In the genomic region with DNA sequence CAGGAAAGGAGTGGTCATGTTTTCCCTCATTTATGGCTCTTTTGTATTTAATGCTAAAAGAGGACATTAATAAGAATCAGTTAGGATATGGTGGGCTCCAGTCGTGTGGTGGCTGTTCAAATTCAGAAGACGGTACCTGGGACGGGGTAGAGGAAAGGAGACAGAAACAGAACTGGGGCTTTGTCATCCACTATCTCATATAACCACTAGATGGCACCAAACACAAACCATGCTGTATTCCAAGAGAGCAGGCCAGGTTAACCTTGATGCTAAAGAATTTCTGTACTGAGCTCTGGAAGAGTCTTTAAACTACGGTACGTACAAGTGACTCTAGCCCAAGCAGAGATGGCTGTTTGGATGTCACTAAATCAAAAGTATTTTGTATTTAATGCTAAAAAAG, we compare ENCODE assay signal across 9 mouse cellular contexts.
DNase-seq lines count a peak whose midpoint lies in the region; ATAC-seq and TF ChIP-seq lines count a peak whose summit lies in the region.
"Had no signal": no experiment of that assay in that cellular context is flagged by ENCODE, and none has a peak within 500 bp of the region (broad histone marks: within the 10 kb centered on the region; RNA-seq: fewer than 3 reads in every experiment).

No protein-coding gene starts in this region.

- H3K4me3 ChIP-seq in MEL (ENCODE audit: control insufficient read depth in 1 of 2, insufficient read depth in 1 of 2, low read depth in 2 of 2, low read length in 2 of 2), result no peak overlapping the region
- no peak overlapping the region for H3K4me3 ChIP-seq in liver, postnatal 0 days (ENCODE audit: low read depth, low read length)
- H3K4me3 ChIP-seq: embryonic facial prominence, embryonic 13.5 days had no signal

- no peaks in the 10 kb centered on the region for H3K79me2 ChIP-seq in MEL (ENCODE audit: control insufficient read depth, insufficient read depth, low read length, poor library complexity)

- peak; percentile 25 to 34 for DNase-seq in left cerebral cortex, adult 18-20 months (ENCODE audit: low spot score in 2 of 2)
- DNase-seq in left cerebral cortex, postnatal 36 days (ENCODE audit: low spot score in 2 of 2), result no peak
- DNase-seq in MEL (ENCODE audit: low read depth, low spot score), result peak; percentile 25
- DNase-seq in cerebellum, adult 9-11 months, result peak; percentile 7
- DNase-seq in liver, postnatal 0 days, result no peak
- DNase-seq in retina, postnatal 7 days (ENCODE audit: low read depth, low spot score), result peak; percentile 31
- no peak for DNase-seq in gastrocnemius, postnatal 36 days

- no peaks in the 10 kb centered on the region for H3K4me1 ChIP-seq in MEL (ENCODE audit: control insufficient read depth in 1 of 2, insufficient read depth in 2 of 2, low read length in 2 of 2)
- H3K4me1 ChIP-seq in liver, postnatal 0 days (ENCODE audit: insufficient read depth), result no peaks in the 10 kb centered on the region

- H3K27me3 ChIP-seq in MEL (ENCODE audit: control insufficient read depth in 1 of 2, insufficient read depth in 2 of 2, low read length in 2 of 2), result no peaks in the 10 kb centered on the region
- no peaks in the 10 kb centered on the region for H3K27me3 ChIP-seq in liver, postnatal 0 days (ENCODE audit: insufficient read depth, low read length)

- TF ChIP-seq CTCF in MEL (IDR thresholded peaks at IDR 0.05 in 2 of 3, conservative IDR thresholded peaks at IDR 0.05 in 1 of 3; ENCODE audit: control insufficient read depth in 1 of 3, insufficient read depth in 1 of 3, low read depth in 2 of 3, low read length in 3 of 3, poor library complexity in 1 of 3, severe bottlenecking in 1 of 3), result peak; percentile 20 to 52 (median 38); a peak in 5 of 6 replicates
- TF ChIP-seq CTCF in liver, postnatal 0 days (IDR thresholded peaks at IDR 0.05; ENCODE audit: low read depth), result peak; percentile 83

- intact Hi-C loops in left cerebral cortex, postnatal 36 days (cut with DNase I), result loop anchor here (1.0 to 5.0 kb wide), 2 partner anchors 155 to 280 kb away; a partner anchor contains a TSS
- intact Hi-C loops in gastrocnemius, postnatal 36 days (cut with DNase I), result loop anchor here (1.0 to 5.0 kb wide), 2 partner anchors 152 to 280 kb away; a partner anchor contains a TSS

- no peak overlapping the region for H3K9ac ChIP-seq in MEL (ENCODE audit: control insufficient read depth, low read depth, low read length, poor library complexity, severe bottlenecking)
- no peak overlapping the region for H3K9ac ChIP-seq in liver, postnatal 0 days (replicated peaks)
- H3K9ac ChIP-seq: embryonic facial prominence, embryonic 13.5 days had no signal

- H3K36me3 ChIP-seq in MEL (ENCODE audit: control insufficient read depth in 1 of 2, insufficient read depth in 2 of 2, low read length in 2 of 2), result no peaks in the 10 kb centered on the region
- no peaks in the 10 kb centered on the region for H3K36me3 ChIP-seq in liver, postnatal 0 days (replicated peaks; ENCODE audit: insufficient read depth, low read length)
- H3K36me3 ChIP-seq: embryonic facial prominence, embryonic 13.5 days had no signal

- peak; percentile 74 to 75; a peak in 3 of 4 replicates for ATAC-seq in hematopoietic stem cell, adult 5-6 weeks (replicated peaks in 1 of 2; ENCODE audit: insufficient read depth in 1 of 2, low FRiP score in 2 of 2, low TSS enrichment in 1 of 2, low read depth in 1 of 2, poor library complexity in 2 of 2, severe bottlenecking in 2 of 2)
- ATAC-seq in liver, postnatal 0 days, result no peak

- no peak for TF ChIP-seq POLR2A in MEL (IDR thresholded peaks at IDR 0.05; ENCODE audit: control insufficient read depth in 1 of 2, insufficient read depth in 1 of 2, low read depth in 1 of 2, low read length in 2 of 2, poor library complexity in 1 of 2)

- no peaks in the 10 kb centered on the region for H3K9me3 ChIP-seq in MEL (replicated peaks; ENCODE audit: insufficient read depth, low read length)
- no peaks in the 10 kb centered on the region for H3K9me3 ChIP-seq in liver, postnatal 0 days (ENCODE audit: low read length)
- H3K9me3 ChIP-seq: embryonic facial prominence, embryonic 13.5 days had no signal

- H3K27ac ChIP-seq in MEL (ENCODE audit: control insufficient read depth, low read depth, low read length), result no peak overlapping the region
- H3K27ac ChIP-seq in liver, postnatal 0 days (ENCODE audit: low read depth), result no peak overlapping the region
- H3K27ac ChIP-seq: embryonic facial prominence, embryonic 13.5 days had no signal

- H3K4me2 ChIP-seq in liver, postnatal 0 days (ENCODE audit: low read depth, low read length), result no peak overlapping the region
- H3K4me2 ChIP-seq: embryonic facial prominence, embryonic 13.5 days had no signal

- peak; percentile 46 for TF ChIP-seq RAD21 in MEL (IDR thresholded peaks at IDR 0.05; ENCODE audit: low read depth, low read length)

- 35% methylated on average over 5 of the region's 5 CpGs for WGBS in liver, postnatal 0 days (ENCODE audit: insufficient replicate concordance)

- no peak for TF ChIP-seq EP300 in MEL (IDR thresholded peaks at IDR 0.05; ENCODE audit: low read depth in 1 of 2, low read length in 2 of 2)
- no peak for TF ChIP-seq EP300 in liver, postnatal 0 days (IDR thresholded peaks at IDR 0.05; ENCODE audit: low read depth)

TF ChIP-seq in MEL, 35 proteins besides CTCF, POLR2A, EP300 and RAD21:
- peak; percentile 29 for TF ChIP-seq SMC3 (IDR thresholded peaks at IDR 0.05; ENCODE audit: low read depth, low read length)
- no peak for TF ChIP-seq POLR2AphosphoS5 (IDR thresholded peaks at IDR 0.05; ENCODE audit: borderline replicate concordance, low read depth, low read length)
- no peak for TF ChIP-seq MAFK (IDR thresholded peaks at IDR 0.05; ENCODE audit: borderline replicate concordance, low read depth, low read length)
- TF ChIP-seq UBTF (IDR thresholded peaks at IDR 0.05; ENCODE audit: borderline replicate concordance, insufficient read depth, low read depth, low read length), result no peak
- no peak for TF ChIP-seq MAX (IDR thresholded peaks at IDR 0.05; ENCODE audit: low read length)
- no peak for TF ChIP-seq ZC3H11A (IDR thresholded peaks at IDR 0.05; ENCODE audit: low read depth, low read length)
- no peak for TF ChIP-seq MXI1 (IDR thresholded peaks at IDR 0.05; ENCODE audit: low read depth, low read length)
TF ChIP-seq in MEL: peak in this region for 1.

Comparison
In these comparisons a context has a peak if more than half of its experiments do, and no peak if none do; other contexts are left out.
1. DNase-seq: peak in left cerebral cortex, adult 18-20 months (2 of 2), MEL (single experiment), cerebellum, adult 9-11 months (single experiment) and retina, postnatal 7 days (single experiment); none in left cerebral cortex, postnatal 36 days (0 of 2), liver, postnatal 0 days (single experiment) and gastrocnemius, postnatal 36 days (0 of 2).